Mouse (Mus musculus) liver, adult 2 months (tissue): Measurements from ENCODE around the gene Aldh6a1.

ENCODE experiments used
- CTCF ChIP-seq: fragments of 200-500 bp; IDR thresholded peaks from 2 replicates; pipeline ENCODE4 v1.5.1; 2011; ENCODE audit warnings: low read depth, low read length, control low read depth
- POLR2A ChIP-seq: fragments of 200-500 bp; IDR thresholded peaks from 2 replicates; pipeline ENCODE4 v1.6.1; 2011; ENCODE audit warnings: low read length, control low read depth; ENCODE audit not compliant: insufficient read depth; ENCODE audit errors: extremely low read depth

GRCm38 (mm10) chr12:84393847-84394246 lies 57.0 kb downstream of the Aldh6a1 start:
- TF ChIP-seq POLR2A (no peak), CTCF (no peak)
